Mouse (Mus musculus) heart, embryonic 13.5 days (tissue): ENCODE measurements at regions not wholly inside any gene's neighbourhood (a gene's known extent, or its start where the extent isn't known, plus 50 kb on each side); places are given as distances from the start of the nearest gene placed in this dataset.
A peak's percentile ranks its signal among the peaks of the same experiment; 100 is the strongest.

ENCODE experiments used
- ATAC-seq: fragments of 200-750 bp; cut with Nextera tagmentation; 2 replicates; pipeline ENCODE4 v1.8.0; 2017; ENCODE audit warnings: moderate TSS enrichment; ENCODE audit not compliant: insufficient number of reproducible peaks, low FRiP score, low TSS enrichment; ENCODE audit errors: extremely low read depth
- H3K27ac ChIP-seq: fragments of 300-500 bp; sonication (generic); replicated peaks from 2 replicates; pipeline ENCODE4 v1.5.1; 2015; ENCODE audit warnings: moderate library complexity, mild to moderate bottlenecking, inconsistent platforms
- H3K27me3 ChIP-seq: fragments of 300-500 bp; sonication (generic); replicated peaks from 2 replicates; pipeline ENCODE4 v1.6.1; 2015; ENCODE audit warnings: mild to moderate bottlenecking, inconsistent platforms
- H3K36me3 ChIP-seq: fragments of 300-500 bp; sonication (generic); 2 replicates; pipeline ENCODE4 v1.6.1; 2015; ENCODE audit warnings: mild to moderate bottlenecking, inconsistent platforms
- H3K4me1 ChIP-seq: fragments of 300-500 bp; sonication (generic); 2 replicates; pipeline ENCODE4 v1.6.1; 2015; ENCODE audit warnings: inconsistent platforms
- H3K4me2 ChIP-seq: fragments of 300-500 bp; sonication (generic); 2 replicates; pipeline ENCODE4 v1.6.1; 2015; ENCODE audit warnings: inconsistent platforms, mild to moderate bottlenecking, moderate library complexity
- H3K4me3 ChIP-seq: fragments of 300-500 bp; sonication (generic); 2 replicates; pipeline ENCODE4 v1.5.1; 2015; ENCODE audit warnings: moderate library complexity, mild to moderate bottlenecking, inconsistent platforms
- H3K9ac ChIP-seq: fragments of 300-500 bp; sonication (generic); 2 replicates; pipeline ENCODE4 v1.6.1; 2015; ENCODE audit warnings: inconsistent platforms, mild to moderate bottlenecking, moderate library complexity
- H3K9me3 ChIP-seq: fragments of 300-500 bp; sonication (generic); 2 replicates; pipeline ENCODE4 v1.6.1; 2016; ENCODE audit warnings: inconsistent platforms
- whole genome bisulfite sequencing: fragments of 180-500 bp; shearing (Covaris S2); methylation state at CpG from one replicate; pipeline ENCODE4 v1.1.7; 2015; ENCODE audit warnings: mixed read lengths; 5-methylcytosine and 5-hydroxymethylcytosine counted together

DNA sequence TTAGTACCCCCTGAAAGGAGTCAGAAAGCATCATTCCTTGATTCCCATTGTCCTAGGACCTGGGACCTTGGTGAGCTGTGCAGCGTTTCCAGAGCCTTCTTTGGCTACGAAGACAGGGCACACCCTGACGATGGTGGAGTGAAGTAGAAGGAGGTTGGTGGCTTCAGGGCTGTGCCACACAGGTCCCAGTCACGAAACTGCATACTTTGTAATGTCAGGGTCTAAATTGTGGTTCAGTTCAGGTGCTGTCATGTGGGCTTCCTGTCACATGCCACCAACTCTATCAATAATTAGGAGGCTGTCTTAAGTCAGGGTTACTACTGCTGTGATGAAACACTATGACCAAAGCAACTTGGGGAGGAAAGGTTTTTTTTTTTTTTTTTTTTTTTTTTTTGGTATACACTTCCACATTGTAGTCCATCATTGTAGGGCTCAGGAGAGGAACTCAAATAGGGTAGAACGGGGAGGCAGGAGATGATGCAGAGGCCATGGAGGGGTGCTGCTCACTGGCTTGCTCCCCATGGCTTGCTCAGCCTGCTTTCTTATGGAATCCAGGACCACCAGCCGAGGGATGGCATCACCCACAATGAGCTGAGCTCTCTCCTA lies 98.0 kb upstream of the Rap1b start:
- no peaks in the 10 kb centered on the region for H3K36me3 ChIP-seq
- no peak overlapping the region for H3K4me3 ChIP-seq
- H3K27me3 ChIP-seq, result no peaks in the 10 kb centered on the region
- H3K9ac ChIP-seq, result no peak overlapping the region
- H3K4me1 ChIP-seq, result peaks cover 41% of the 10 kb centered on the region
- no peaks in the 10 kb centered on the region for H3K9me3 ChIP-seq
- no peak overlapping the region for H3K27ac ChIP-seq
- no peak for ATAC-seq
- H3K4me2 ChIP-seq, result no peak overlapping the region
- WGBS, result 84% methylated on average over 6 of the region's 6 CpGs

DNA sequence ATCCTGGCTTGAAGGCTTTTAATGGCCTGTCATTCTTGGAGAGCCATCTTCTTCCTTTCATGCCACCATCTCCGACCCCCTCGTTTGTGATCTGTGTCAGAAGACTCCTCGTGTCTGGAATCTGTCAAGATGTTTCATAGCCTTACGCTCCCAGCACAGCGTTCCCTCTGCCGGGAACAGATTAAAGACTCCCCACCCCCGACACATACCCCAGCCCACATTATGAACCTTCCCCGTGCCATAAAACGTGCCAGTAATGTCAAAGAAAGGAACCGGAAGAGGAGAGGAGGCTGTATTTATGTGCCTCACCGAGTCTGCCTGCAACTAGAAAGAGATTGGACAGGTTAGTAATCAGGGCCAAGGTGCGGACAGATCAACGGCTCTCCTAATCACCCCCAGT lies 101.4 kb upstream of the Rap1b start:
- Histone ChIP-seq H3K9me3 (no peaks in the 10 kb centered on the region), H3K4me3 (peak overlapping the region; percentile 32), H3K27me3 (no peaks in the 10 kb centered on the region), H3K4me2 (peak overlapping the region; percentile 64), H3K27ac (no peak overlapping the region), H3K4me1 (peaks cover 12% of the 10 kb centered on the region), H3K36me3 (no peaks in the 10 kb centered on the region), H3K9ac (peak overlapping the region; percentile 60)
- WGBS, result 25% methylated on average over 13 of the region's 13 CpGs
- ATAC-seq, result no peak

DNA sequence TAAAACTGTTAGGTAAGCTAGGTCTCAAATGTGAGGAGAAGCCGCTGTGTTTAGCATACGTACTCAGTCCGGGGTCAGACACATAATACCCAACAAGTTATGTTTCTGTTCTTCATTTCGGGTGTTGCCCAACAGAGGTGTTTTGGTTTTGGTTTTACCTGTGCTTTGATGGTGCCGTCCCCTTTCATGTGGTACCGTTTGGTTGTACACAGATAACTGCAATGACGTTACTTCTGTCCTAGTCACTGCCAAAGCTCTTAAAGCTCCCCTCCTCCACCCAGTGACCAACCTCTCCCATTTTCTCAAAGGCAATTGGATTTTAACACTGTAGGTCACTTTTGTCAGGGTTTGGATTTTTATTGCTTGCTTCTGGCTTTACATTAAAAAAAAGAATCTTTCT lies 102.1 kb upstream of the Rap1b start:
- Histone ChIP-seq H3K9ac (peak overlapping the region; percentile 60), H3K4me1 (peaks cover 12% of the 10 kb centered on the region), H3K27ac (0 out of 2 replicates have a peak overlapping the region, but pooled peaks have one; percentile 12), H3K4me2 (peak overlapping the region; percentile 64), H3K4me3 (no peak overlapping the region; the same call in 1 of the 2 replicates), H3K9me3 (no peaks in the 10 kb centered on the region), H3K27me3 (no peaks in the 10 kb centered on the region), H3K36me3 (no peaks in the 10 kb centered on the region)
- ATAC-seq, result no peak
- 74% methylated on average over 7 of the region's 7 CpGs for WGBS

DNA sequence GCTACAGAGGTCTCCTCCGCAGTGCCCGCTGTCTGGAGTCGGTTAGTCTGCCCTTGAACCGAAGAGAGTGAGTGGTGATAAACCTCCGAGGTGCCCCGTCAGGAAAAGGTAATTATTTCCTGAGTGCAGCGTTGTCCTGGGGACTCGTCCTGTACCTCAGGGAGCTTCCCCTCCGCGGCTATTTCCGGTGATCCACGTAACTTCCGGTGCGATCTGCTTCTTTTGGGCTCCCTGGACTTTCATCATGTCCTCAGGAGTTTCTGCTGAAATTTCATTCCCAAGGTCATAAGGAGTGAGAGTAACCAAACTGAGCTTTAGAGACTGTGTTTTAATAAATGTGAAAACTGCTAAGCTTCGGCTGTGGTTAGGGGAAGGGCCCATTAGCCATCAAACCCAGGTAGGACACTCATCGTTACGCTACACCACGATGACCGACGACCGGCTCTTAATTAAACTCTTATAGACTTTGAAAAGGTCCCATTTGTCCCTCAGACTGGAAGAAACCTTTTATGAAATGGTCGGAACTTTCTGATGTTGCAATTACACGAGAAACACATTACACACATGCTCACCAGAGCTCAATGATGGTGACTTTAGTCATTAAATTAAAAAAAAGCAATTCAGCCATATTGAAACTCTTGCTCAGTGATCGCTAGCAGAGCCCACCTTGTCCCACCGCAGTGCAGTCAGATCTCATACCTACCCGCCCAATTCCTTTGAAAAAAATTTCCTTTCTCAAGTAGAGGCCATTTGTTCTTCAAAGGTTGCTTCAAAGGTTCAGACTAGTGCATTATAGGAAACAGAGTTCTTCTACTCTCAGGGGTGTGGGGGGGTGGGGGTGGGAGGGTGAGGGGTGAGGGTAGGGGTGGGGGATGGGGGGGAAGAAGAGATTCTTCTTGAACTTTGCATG lies 106.5 kb upstream of the Rap1b start:
- Histone ChIP-seq H3K9ac (no peak overlapping the region), H3K4me3 (no peak overlapping the region), H3K36me3 (no peaks in the 10 kb centered on the region), H3K4me2 (0 out of 2 replicates have a peak overlapping the region, but pooled peaks have one; percentile 0), H3K27ac (no peak overlapping the region), H3K4me1 (peaks cover 6% of the 10 kb centered on the region), H3K27me3 (no peaks in the 10 kb centered on the region; the same call in 1 of the 2 replicates), H3K9me3 (no peaks in the 10 kb centered on the region)
- 63% methylated on average over 26 of the region's 26 CpGs for WGBS
- no peak for ATAC-seq

DNA sequence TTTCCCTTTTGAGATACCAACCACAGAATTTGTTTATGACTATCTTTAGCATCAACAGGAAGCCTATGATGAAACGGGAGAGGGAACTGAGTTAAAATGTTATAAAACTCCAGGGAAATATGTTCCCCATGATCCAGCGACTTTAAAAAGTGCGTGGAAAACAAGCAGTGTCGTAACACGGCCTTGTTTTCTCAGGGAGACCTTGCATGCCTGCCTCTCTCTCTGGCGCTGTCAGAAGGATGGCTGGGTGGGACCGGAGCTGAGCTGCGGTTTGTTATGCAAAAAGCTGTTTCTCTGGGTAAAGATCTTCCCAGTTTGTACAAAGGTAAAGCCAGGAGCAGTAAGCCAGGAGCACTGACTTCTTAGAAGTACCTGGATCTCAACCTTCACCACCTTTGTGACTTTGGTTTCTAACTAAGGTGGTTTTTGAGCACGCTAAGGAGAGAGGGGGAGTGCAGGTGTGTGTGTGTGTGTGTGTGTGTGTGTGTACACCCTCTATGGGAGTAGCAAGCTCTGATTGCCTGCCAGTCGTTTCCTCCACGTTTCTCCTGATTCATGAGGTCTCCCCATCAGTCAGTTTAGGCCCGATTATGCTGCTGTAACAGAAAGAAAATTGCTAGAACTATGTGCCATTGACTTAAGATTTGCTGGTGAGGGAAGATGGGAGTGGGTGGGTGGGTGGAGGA lies 107.3 kb upstream of the Rap1b start:
- no peak overlapping the region for H3K27ac ChIP-seq
- no peak overlapping the region for H3K9ac ChIP-seq
- no peaks in the 10 kb centered on the region for H3K36me3 ChIP-seq
- H3K4me2 ChIP-seq, result no peak overlapping the region
- 37% methylated on average over 12 of the region's 12 CpGs for WGBS
- no peak overlapping the region for H3K4me3 ChIP-seq
- ATAC-seq, result no peak
- H3K4me1 ChIP-seq, result no peaks in the 10 kb centered on the region
- no peaks in the 10 kb centered on the region for H3K9me3 ChIP-seq
- H3K27me3 ChIP-seq, result no peaks in the 10 kb centered on the region; the same call in 1 of the 2 replicates

DNA sequence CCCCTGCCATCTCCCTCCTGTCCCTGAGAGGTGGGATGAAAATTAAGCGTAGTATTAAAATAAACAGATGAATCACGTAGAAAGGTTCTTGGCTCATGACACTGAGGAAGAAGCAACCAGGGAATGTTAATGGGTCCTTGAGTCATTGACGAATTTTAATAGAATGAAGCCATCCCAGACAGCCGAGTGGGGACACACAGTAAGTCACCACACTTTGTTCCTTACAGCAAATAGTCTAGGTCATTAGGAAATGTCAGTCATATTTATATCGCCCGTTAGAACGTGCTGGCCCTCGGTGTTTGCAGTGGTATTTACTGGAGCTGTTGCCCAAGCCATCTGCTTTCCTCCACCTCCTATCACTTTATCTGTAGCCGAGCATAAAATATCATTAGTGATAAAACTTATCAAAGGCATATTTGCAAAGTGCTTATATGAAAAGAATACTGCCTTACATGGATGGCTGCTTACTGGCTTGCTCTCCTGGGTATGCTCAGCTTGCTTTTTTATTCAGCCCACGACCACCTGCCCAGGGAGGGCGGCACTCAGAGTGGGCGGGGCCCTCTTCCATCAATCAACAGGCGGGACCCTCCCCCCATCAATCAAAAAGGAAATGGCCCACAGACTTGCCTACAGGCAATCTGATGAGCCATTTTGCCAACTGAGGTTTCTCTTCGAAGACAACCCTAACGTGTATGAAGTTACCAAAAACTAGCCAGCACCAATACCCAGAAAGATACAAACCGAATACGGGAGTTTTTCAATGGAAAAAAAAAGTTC lies 110.5 kb upstream of the Rap1b start:
- 78% methylated on average over 17 of the region's 17 CpGs for WGBS
- no peak overlapping the region for H3K27ac ChIP-seq
- H3K36me3 ChIP-seq, result no peaks in the 10 kb centered on the region
- H3K9ac ChIP-seq, result no peak overlapping the region
- H3K4me2 ChIP-seq, result no peak overlapping the region
- no peaks in the 10 kb centered on the region for H3K9me3 ChIP-seq
- no peaks in the 10 kb centered on the region for H3K4me1 ChIP-seq
- no peaks in the 10 kb centered on the region; the same call in 1 of the 2 replicates for H3K27me3 ChIP-seq
- no peak for ATAC-seq
- no peak overlapping the region for H3K4me3 ChIP-seq

DNA sequence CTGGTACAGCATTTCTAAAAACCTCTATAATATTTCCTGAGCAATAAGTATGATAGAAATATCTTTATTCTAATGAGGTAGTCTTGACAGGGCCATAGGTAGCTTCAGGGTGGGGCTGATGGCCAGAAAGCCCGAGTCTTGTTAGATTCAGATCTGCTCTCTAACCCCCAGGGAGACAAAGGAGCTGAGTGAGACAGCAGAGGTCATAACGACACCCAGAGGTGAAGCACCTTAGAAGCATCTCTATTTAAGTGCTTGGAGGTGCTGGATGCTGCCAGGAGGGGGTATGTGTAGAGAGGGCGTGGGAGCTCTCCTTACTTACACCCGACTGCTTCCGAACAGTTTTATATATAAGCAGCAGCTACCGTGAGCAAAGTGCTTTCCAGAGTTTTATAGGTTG lies 128.9 kb upstream of the Rap1b start:
- no peak for ATAC-seq
- Histone ChIP-seq H3K4me2 (no peak overlapping the region), H3K36me3 (no peaks in the 10 kb centered on the region), H3K4me3 (no peak overlapping the region), H3K27me3 (no peaks in the 10 kb centered on the region), H3K4me1 (no peaks in the 10 kb centered on the region), H3K9ac (no peak overlapping the region), H3K27ac (no peak overlapping the region), H3K9me3 (no peaks in the 10 kb centered on the region)
- 60% methylated on average over 6 of the region's 6 CpGs for WGBS

DNA sequence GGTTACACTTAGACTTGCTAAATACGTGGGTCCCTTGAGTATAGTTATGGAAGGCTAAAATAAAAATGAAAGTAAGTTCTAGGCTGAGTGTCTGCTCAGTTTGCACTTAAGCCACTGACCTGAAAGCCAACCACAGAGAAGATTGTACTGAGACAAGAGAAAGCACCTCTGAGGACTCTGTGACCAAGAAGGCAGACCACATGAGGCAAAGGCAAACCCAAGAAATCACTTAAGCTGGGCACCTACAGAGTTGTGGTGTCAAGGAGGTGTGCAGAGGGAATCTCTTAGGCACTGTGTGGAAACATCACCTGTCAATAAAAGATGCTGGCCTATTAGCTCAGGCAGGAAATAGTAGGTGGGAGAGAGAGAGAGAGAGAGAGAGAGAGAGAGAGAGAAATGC lies 129.6 kb upstream of the Rap1b start:
- H3K27ac ChIP-seq, result no peak overlapping the region
- H3K27me3 ChIP-seq, result no peaks in the 10 kb centered on the region
- H3K4me2 ChIP-seq, result no peak overlapping the region
- no peaks in the 10 kb centered on the region for H3K36me3 ChIP-seq
- 74% methylated on average over 1 of the region's 1 CpGs for WGBS
- ATAC-seq, result no peak
- no peak overlapping the region for H3K4me3 ChIP-seq
- no peak overlapping the region for H3K9ac ChIP-seq
- no peaks in the 10 kb centered on the region for H3K4me1 ChIP-seq
- no peaks in the 10 kb centered on the region for H3K9me3 ChIP-seq

DNA sequence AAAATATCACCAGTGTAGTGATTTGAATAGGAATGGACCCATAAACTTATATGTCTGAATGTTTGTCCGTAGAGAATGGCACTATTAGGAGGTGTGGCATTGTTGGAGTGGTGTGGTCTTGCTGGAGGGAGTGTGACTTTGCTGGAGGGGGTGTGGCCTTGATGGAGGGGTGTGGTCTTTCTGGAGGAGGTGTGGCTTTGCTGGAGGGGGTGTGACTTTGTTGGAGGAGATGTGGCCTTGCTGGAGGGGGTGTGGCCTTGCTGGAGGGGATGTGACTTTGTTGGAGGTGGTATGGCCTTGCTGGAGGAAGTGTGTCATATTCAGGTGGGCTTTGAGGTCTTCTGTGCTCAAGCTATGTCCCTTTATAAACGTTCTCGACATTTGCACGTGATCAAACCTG lies 133.3 kb upstream of the Rap1b start:
- 78% methylated on average over 4 of the region's 4 CpGs for WGBS
- Histone ChIP-seq H3K27ac (no peak overlapping the region), H3K9ac (no peak overlapping the region), H3K9me3 (no peaks in the 10 kb centered on the region), H3K36me3 (no peaks in the 10 kb centered on the region), H3K4me1 (peaks cover 12% of the 10 kb centered on the region), H3K4me3 (no peak overlapping the region), H3K4me2 (no peak overlapping the region), H3K27me3 (no peaks in the 10 kb centered on the region)
- no peak for ATAC-seq

DNA sequence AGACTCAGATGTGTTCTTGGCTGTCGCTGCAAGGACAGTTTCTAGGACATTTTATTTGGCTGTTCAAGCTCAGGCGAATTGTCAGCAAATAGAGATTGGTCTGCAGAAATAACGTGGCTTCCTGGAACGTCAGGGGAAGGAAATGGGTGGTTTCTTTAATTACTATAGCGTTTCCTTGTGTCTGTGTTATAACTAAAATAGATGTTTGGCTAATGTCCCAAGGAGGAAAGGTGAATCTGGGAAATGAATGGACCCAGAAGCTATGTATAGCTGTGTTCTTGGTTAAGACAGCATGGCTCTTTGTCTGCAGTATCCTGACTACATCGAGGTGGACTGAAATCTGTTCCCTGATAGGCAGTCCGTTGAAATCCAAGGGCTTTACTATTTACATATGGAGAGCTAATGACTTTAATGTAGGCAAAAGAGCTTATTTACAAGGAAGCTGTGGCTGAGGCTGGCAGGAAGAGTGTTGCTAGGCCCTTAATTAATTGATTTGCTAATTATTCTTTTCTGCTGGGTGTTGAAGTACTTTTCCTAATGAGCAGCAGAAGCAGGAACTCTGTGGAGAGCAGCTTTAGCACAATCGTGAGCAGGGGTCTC lies 136.9 kb upstream of the Rap1b start:
- peak overlapping the region; percentile 3; the same call in 1 of the 2 replicates for H3K4me2 ChIP-seq
- 0 out of 2 replicates have a peak overlapping the region, but pooled peaks have one; percentile 47 for H3K9ac ChIP-seq
- ATAC-seq, result no peak
- H3K27ac ChIP-seq, result peak overlapping the region; percentile 61; the same call in 1 of the 2 replicates
- H3K4me3 ChIP-seq, result no peak overlapping the region
- H3K9me3 ChIP-seq, result no peaks in the 10 kb centered on the region
- H3K36me3 ChIP-seq, result no peaks in the 10 kb centered on the region
- WGBS, result 31% methylated on average over 8 of the region's 8 CpGs
- peaks cover 31% of the 10 kb centered on the region for H3K4me1 ChIP-seq
- no peaks in the 10 kb centered on the region for H3K27me3 ChIP-seq
